Mouse (Mus musculus) liver, embryonic 13.5 days (tissue): ENCODE measurements around the gene Chd6. TPM values are rescaled to one million over a fixed set of nuclear protein-coding genes. Genes with fewer than 3 reads are reported as not detected.

ENCODE experiments used
- ATAC-seq: fragments of 200-750 bp; cut with Nextera tagmentation; 2 replicates; pipeline ENCODE4 v1.8.0; 2017; ENCODE audit warnings: low read depth, mild to moderate bottlenecking, moderate number of reproducible peaks, moderate library complexity
- DNase-seq: peaks from one replicate; pipeline ENCODE4 v3.0.0; 2022
- H3K27ac ChIP-seq: fragments of 300-500 bp; sonication (generic); 2 replicates; pipeline ENCODE4 v1.5.1; 2015; ENCODE audit warnings: moderate library complexity, mild to moderate bottlenecking, inconsistent platforms
- H3K27me3 ChIP-seq: fragments of 300-500 bp; sonication (generic); 2 replicates; pipeline ENCODE4 v1.6.1; 2015; ENCODE audit warnings: mild to moderate bottlenecking, inconsistent platforms
- H3K36me3 ChIP-seq: fragments of 300-500 bp; sonication (generic); 2 replicates; pipeline ENCODE4 v1.6.1; 2015; ENCODE audit warnings: mild to moderate bottlenecking, inconsistent platforms
- H3K4me1 ChIP-seq: fragments of 300-500 bp; sonication (generic); replicated peaks from 2 replicates; pipeline ENCODE4 v1.6.1; 2015; ENCODE audit warnings: inconsistent platforms
- H3K4me2 ChIP-seq: fragments of 300-500 bp; sonication (generic); 2 replicates; pipeline ENCODE4 v1.6.1; 2015; ENCODE audit warnings: inconsistent platforms, mild to moderate bottlenecking, moderate library complexity
- H3K4me3 ChIP-seq: fragments of 300-500 bp; sonication (generic); replicated peaks from 2 replicates; pipeline ENCODE4 v1.5.1; 2015; ENCODE audit warnings: mild to moderate bottlenecking, inconsistent platforms
- H3K9ac ChIP-seq: fragments of 300-500 bp; sonication (generic); 2 replicates; pipeline ENCODE4 v1.6.1; 2015; ENCODE audit warnings: mild to moderate bottlenecking, inconsistent platforms
- H3K9me3 ChIP-seq: fragments of 300-500 bp; sonication (generic); replicated peaks from 2 replicates; pipeline ENCODE4 v1.6.1; 2016; ENCODE audit warnings: inconsistent platforms
- WGBS: fragments of 180-500 bp; shearing (Covaris S2); methylation state at CpG from one replicate; pipeline ENCODE4 v1.1.7; 2015; ENCODE audit not compliant: insufficient replicate concordance; 5-methylcytosine and 5-hydroxymethylcytosine counted together
- polyA plus RNA-seq: library from polyadenylated mRNA; unstranded; fragments of >200 nt; fragmentation: Nextera tagmentation; extraction: Ambion mirVana; gene quantifications from 2 replicates; pipeline ENCODE4 v1.2.1, GENCODE M21; 2015

The Chd6 gene
- polyA plus RNA-seq, 1 experiment from 2014 or later = 4.5 TPM

- DNase-seq = no peak
- Histone ChIP-seq H3K27ac (no peak overlapping the region), H3K4me2 (no peak overlapping the region), H3K9ac (no peak overlapping the region), H3K4me3 (no peak overlapping the region), H3K36me3 (no peaks in the 10 kb centered on the region), H3K27me3 (peaks cover 17% of the 10 kb centered on the region), H3K4me1 (no peaks in the 10 kb centered on the region), H3K9me3 (no peaks in the 10 kb centered on the region)
- 56% methylated on average over 8 of the region's 8 CpGs for WGBS
- ATAC-seq = no peak
These were observed 190.5 kb downstream of the Chd6 start for GRCm38 (mm10) chr2:160918154-160918929.

- Histone ChIP-seq H3K27ac (no peak overlapping the region), H3K4me3 (no peak overlapping the region), H3K4me1 (no peaks in the 10 kb centered on the region), H3K27me3 (peaks cover 27% of the 10 kb centered on the region), H3K36me3 (no peaks in the 10 kb centered on the region), H3K4me2 (no peak overlapping the region), H3K9ac (no peak overlapping the region), H3K9me3 (no peaks in the 10 kb centered on the region)
- ATAC-seq (no peak), DNase-seq (no peak)
- 82% methylated on average over 3 of the region's 3 CpGs for WGBS
These were observed 191.6 kb downstream of the Chd6 start for GRCm38 (mm10) chr2:160917313-160917712.

GRCm38 (mm10) chr2:160916714-160917113 lies 192.2 kb downstream of the Chd6 start:
- WGBS = 68% methylated on average over 8 of the region's 8 CpGs
- Histone ChIP-seq H3K4me3 (no peak overlapping the region), H3K27me3 (peaks cover 33% of the 10 kb centered on the region), H3K4me2 (no peak overlapping the region), H3K4me1 (0 out of 2 replicates have a peak, but pooled peaks cover 3% of the 10 kb centered on the region), H3K27ac (no peak overlapping the region), H3K9ac (no peak overlapping the region), H3K36me3 (no peaks in the 10 kb centered on the region), H3K9me3 (no peaks in the 10 kb centered on the region)
- no peak for DNase-seq
- no peak for ATAC-seq

- no peak for ATAC-seq
- H3K4me2 ChIP-seq = no peak overlapping the region
- H3K27me3 ChIP-seq = peaks cover 40% of the 10 kb centered on the region
- WGBS = 64% methylated on average over 13 of the region's 13 CpGs
- no peak overlapping the region for H3K4me3 ChIP-seq
- H3K4me1 ChIP-seq = 0 out of 2 replicates have a peak, but pooled peaks cover 6% of the 10 kb centered on the region
- no peaks in the 10 kb centered on the region for H3K9me3 ChIP-seq
- H3K27ac ChIP-seq = no peak overlapping the region
- DNase-seq = no peak
- no peaks in the 10 kb centered on the region for H3K36me3 ChIP-seq
- no peak overlapping the region for H3K9ac ChIP-seq
These were observed 192.9 kb downstream of the Chd6 start for GRCm38 (mm10) chr2:160915821-160916610.

GRCm38 (mm10) chr2:160914656-160915055 lies 194.2 kb downstream of the Chd6 start:
- WGBS = 61% methylated on average over 9 of the region's 9 CpGs
- H3K27ac ChIP-seq = no peak overlapping the region
- DNase-seq (no peak), ATAC-seq (no peak)
- H3K36me3 ChIP-seq = no peaks in the 10 kb centered on the region
- H3K4me1 ChIP-seq = 0 out of 2 replicates have a peak, but pooled peaks cover 6% of the 10 kb centered on the region
- no peak overlapping the region for H3K4me3 ChIP-seq
- no peak overlapping the region for H3K9ac ChIP-seq
- no peak overlapping the region for H3K4me2 ChIP-seq
- H3K9me3 ChIP-seq = no peaks in the 10 kb centered on the region
- peaks cover 53% of the 10 kb centered on the region for H3K27me3 ChIP-seq

GRCm38 (mm10) chr2:160912231-160912671 lies 196.6 kb downstream of the Chd6 start, which contains the start of gene Emilin3:
Emilin3 (minus strand) TSS chr2:160912328.
- H3K4me3 ChIP-seq = peak within 1 kb of the TSS; percentile 40
- WGBS = 3% methylated on average over 46 of the region's 46 CpGs
- H3K9me3 ChIP-seq = no peaks in the 10 kb centered on the region
- DNase-seq (no peak), ATAC-seq (no peak)
- H3K36me3 ChIP-seq = no peaks in the 10 kb centered on the region
- no peak within 1 kb of the TSS for H3K27ac ChIP-seq
- H3K4me1 ChIP-seq = 0 out of 2 replicates have a peak, but pooled peaks cover 6% of the 10 kb centered on the region
- peak within 1 kb of the TSS; percentile 9; the same call in 1 of the 2 replicates for H3K9ac ChIP-seq
- H3K4me2 ChIP-seq = peak within 1 kb of the TSS; percentile 60
- H3K27me3 ChIP-seq = peaks cover 62% of the 10 kb centered on the region

- Histone ChIP-seq H3K27me3 (peaks cover 62% of the 10 kb centered on the region), H3K27ac (no peak overlapping the region), H3K4me1 (0 out of 2 replicates have a peak, but pooled peaks cover 6% of the 10 kb centered on the region), H3K9ac (peak overlapping the region; percentile 9; the same call in 1 of the 2 replicates), H3K36me3 (no peaks in the 10 kb centered on the region), H3K9me3 (no peaks in the 10 kb centered on the region), H3K4me3 (peak overlapping the region; percentile 40), H3K4me2 (peak overlapping the region; percentile 60)
- 3% methylated on average over 55 of the region's 64 CpGs for WGBS
- ATAC-seq = no peak
- no peak for DNase-seq
These were observed 197.2 kb downstream of the Chd6 start for GRCm38 (mm10) chr2:160911558-160912201.

GRCm38 (mm10) chr2:160910633-160911032 lies 198.2 kb downstream of the Chd6 start:
- DNase-seq (no peak), ATAC-seq (no peak)
- H3K27ac ChIP-seq = no peak overlapping the region
- WGBS = 62% methylated on average over 5 of the region's 5 CpGs
- peaks cover 62% of the 10 kb centered on the region for H3K27me3 ChIP-seq
- H3K36me3 ChIP-seq = no peaks in the 10 kb centered on the region
- H3K4me2 ChIP-seq = no peak overlapping the region
- H3K4me3 ChIP-seq = no peak overlapping the region
- 0 out of 2 replicates have a peak, but pooled peaks cover 6% of the 10 kb centered on the region for H3K4me1 ChIP-seq
- no peaks in the 10 kb centered on the region for H3K9me3 ChIP-seq
- H3K9ac ChIP-seq = no peak overlapping the region

GRCm38 (mm10) chr2:160908607-160909006 lies 200.3 kb downstream of the Chd6 start:
- DNase-seq (no peak), ATAC-seq (no peak)
- 49% methylated on average over 18 of the region's 18 CpGs for WGBS
- H3K27ac ChIP-seq = no peak overlapping the region
- no peak overlapping the region for H3K4me3 ChIP-seq
- no peaks in the 10 kb centered on the region for H3K9me3 ChIP-seq
- H3K4me1 ChIP-seq = 0 out of 2 replicates have a peak, but pooled peaks cover 6% of the 10 kb centered on the region
- no peaks in the 10 kb centered on the region for H3K36me3 ChIP-seq
- no peak overlapping the region for H3K9ac ChIP-seq
- peaks cover 47% of the 10 kb centered on the region for H3K27me3 ChIP-seq
- H3K4me2 ChIP-seq = no peak overlapping the region

- no peak overlapping the region for H3K4me2 ChIP-seq
- no peak overlapping the region for H3K27ac ChIP-seq
- WGBS = 57% methylated on average over 5 of the region's 5 CpGs
- H3K36me3 ChIP-seq = no peaks in the 10 kb centered on the region
- DNase-seq (no peak), ATAC-seq (no peak)
- no peak overlapping the region for H3K9ac ChIP-seq
- H3K27me3 ChIP-seq = peaks cover 23% of the 10 kb centered on the region
- no peaks in the 10 kb centered on the region for H3K9me3 ChIP-seq
- no peaks in the 10 kb centered on the region for H3K4me1 ChIP-seq
- no peak overlapping the region for H3K4me3 ChIP-seq
These were observed 202.8 kb downstream of the Chd6 start for GRCm38 (mm10) chr2:160906101-160906500.

GRCm38 (mm10) chr2:160905301-160905700 lies 203.6 kb downstream of the Chd6 start:
- Histone ChIP-seq H3K27ac (no peak overlapping the region), H3K36me3 (no peaks in the 10 kb centered on the region), H3K4me1 (no peaks in the 10 kb centered on the region), H3K27me3 (peaks cover 15% of the 10 kb centered on the region), H3K9ac (no peak overlapping the region), H3K4me3 (no peak overlapping the region), H3K9me3 (no peaks in the 10 kb centered on the region), H3K4me2 (no peak overlapping the region)
- DNase-seq = no peak
- WGBS = 81% methylated on average over 12 of the region's 12 CpGs
- ATAC-seq = no peak
